Mouse (Mus musculus) megakaryocyte, embryonic 14.5 days (primary cell): ENCODE measurements around the gene Lpin1.

Experiments used
- FLI1 ChIP-seq: IDR thresholded peaks from 2 replicates; pipeline ENCODE4 v1.6.1; 2012; ENCODE audit warnings: low read length, inconsistent platforms, mixed read lengths
- GATA1 ChIP-seq: IDR thresholded peaks from 3 replicates; pipeline ENCODE4 v1.6.1; 2012; ENCODE audit warnings: mixed read lengths, low read length, inconsistent platforms, borderline replicate concordance

DNA sequence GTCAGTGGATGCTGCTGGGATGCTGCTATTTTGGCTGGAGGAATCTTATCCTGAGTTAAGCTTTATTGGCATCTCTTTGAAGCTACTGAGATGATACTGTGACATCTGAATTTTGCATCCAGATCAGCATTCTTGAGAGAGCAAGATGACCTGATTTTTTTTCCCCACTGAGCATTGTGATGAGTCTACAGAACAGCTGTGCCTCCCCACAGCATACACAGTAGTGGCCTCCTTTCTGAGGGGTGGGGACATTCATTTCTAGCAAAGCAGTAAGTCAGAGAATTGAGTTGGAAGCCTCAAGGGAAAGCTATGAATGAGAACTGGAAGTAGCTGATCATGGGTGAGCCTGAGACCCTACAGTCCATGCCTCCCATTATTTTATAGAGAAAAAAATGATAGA is 121.9 kb downstream of the Lpin1 start:
- TF ChIP-seq GATA1 (no peak), FLI1 (no peak)
